Mouse (Mus musculus) embryonic fibroblast, embryonic 13.5 days (primary cell): Measurements from ENCODE around the gene Dera.

Experiments used
- CTCF ChIP-seq: IDR thresholded peaks from 2 replicates; pipeline ENCODE4 v1.5.1; 2011; ENCODE audit warnings: mild to moderate bottlenecking, control low read depth, low read length, moderate library complexity, borderline replicate concordance; ENCODE audit not compliant: insufficient read depth
- POLR2A ChIP-seq: IDR thresholded peaks from 2 replicates; pipeline ENCODE4 v1.6.1; 2011; ENCODE audit warnings: low read depth, mild to moderate bottlenecking, control low read depth, low read length, moderate library complexity

- no peak for TF ChIP-seq CTCF
- no peak for TF ChIP-seq POLR2A
These were observed 41.1 kb downstream of the Dera start for GRCm38 (mm10) chr6:137795494-137795893.
